Comparison of ENCODE assay signal across 8 mouse cellular contexts in genomic region chr7:45154993-45155514, GRCm38 (mm10). TPM values are rescaled to one million over a fixed set of nuclear protein-coding genes. Genes with fewer than 3 reads are reported as not detected.
DNase-seq lines count a peak whose midpoint lies in the region; ATAC-seq lines count a peak whose summit lies in the region.

No protein-coding gene starts in this region.

- peak overlapping the region; percentile 74 for H3K4me2 ChIP-seq in forebrain, embryonic 13.5 days
- H3K4me2 ChIP-seq in hindbrain, embryonic 16.5 days (ENCODE audit: low read length): peak overlapping the region; percentile 84
- H3K4me2 ChIP-seq in liver, embryonic 13.5 days: peak overlapping the region; percentile 85
- peak overlapping the region; percentile 81 for H3K4me2 ChIP-seq in neural tube, embryonic 13.5 days

- DNase-seq in left cerebral cortex, postnatal 14 days (ENCODE audit: low spot score in 2 of 2): peak; percentile 56 to 78
- DNase-seq in left cerebral cortex, postnatal 25 days (ENCODE audit: low spot score in 2 of 2): no peak
- DNase-seq in adrenal gland, postnatal 25 days: peak; percentile 44
- peak; percentile 67 for DNase-seq in liver, embryonic 13.5 days

- H3K9ac ChIP-seq in forebrain, embryonic 13.5 days: no peak overlapping the region
- no peak overlapping the region for H3K9ac ChIP-seq in hindbrain, embryonic 16.5 days (ENCODE audit: low read depth, low read length)
- peak overlapping the region; percentile 82; the same call in 1 of the 2 replicates for H3K9ac ChIP-seq in liver, embryonic 13.5 days
- peak overlapping the region; percentile 94; the same call in 1 of the 2 replicates for H3K9ac ChIP-seq in neural tube, embryonic 13.5 days

- intact Hi-C loops in left cerebral cortex, postnatal 14 days (cut with DNase I): no loop called here
- intact Hi-C loops in left cerebral cortex, postnatal 25 days (cut with DNase I): no loop called here

- peak; percentile 9; the same call in 1 of the 2 replicates for ATAC-seq in forebrain, embryonic 13.5 days
- no peak for ATAC-seq in hindbrain, embryonic 16.5 days
- ATAC-seq in liver, embryonic 13.5 days (ENCODE audit: low read depth): peak; percentile 6
- no peak; the same call in 1 of the 2 replicates for ATAC-seq in neural tube, embryonic 13.5 days (ENCODE audit: low read depth)
- ATAC-seq in inflammation-experienced regulatory T-cells, adult 6 months: no peak

- H3K36me3 ChIP-seq in forebrain, embryonic 13.5 days (ENCODE audit: poor library complexity, severe bottlenecking): peaks cover 27% of the 10 kb centered on the region
- H3K36me3 ChIP-seq in hindbrain, embryonic 16.5 days (ENCODE audit: control insufficient read depth, insufficient read depth, low read length): peaks cover 5% of the 10 kb centered on the region; the same call in 1 of the 2 replicates
- peaks cover 17% of the 10 kb centered on the region for H3K36me3 ChIP-seq in liver, embryonic 13.5 days
- peaks cover 30% of the 10 kb centered on the region for H3K36me3 ChIP-seq in neural tube, embryonic 13.5 days

- peak overlapping the region; percentile 56 for H3K4me3 ChIP-seq in forebrain, embryonic 13.5 days
- H3K4me3 ChIP-seq in hindbrain, embryonic 16.5 days (ENCODE audit: low read length): peak overlapping the region; percentile 69
- peak overlapping the region; percentile 70 for H3K4me3 ChIP-seq in liver, embryonic 13.5 days (replicated peaks)
- H3K4me3 ChIP-seq in neural tube, embryonic 13.5 days: peak overlapping the region; percentile 63

- no peak overlapping the region for H3K27ac ChIP-seq in forebrain, embryonic 13.5 days
- peak overlapping the region; percentile 25; the same call in 1 of the 2 replicates for H3K27ac ChIP-seq in hindbrain, embryonic 16.5 days (ENCODE audit: low read depth, low read length)
- peak overlapping the region; percentile 84 for H3K27ac ChIP-seq in liver, embryonic 13.5 days
- H3K27ac ChIP-seq in neural tube, embryonic 13.5 days (replicated peaks): 0 out of 2 replicates have a peak overlapping the region, but pooled peaks have one; percentile 19

- no peaks in the 10 kb centered on the region for H3K27me3 ChIP-seq in forebrain, embryonic 13.5 days
- H3K27me3 ChIP-seq in hindbrain, embryonic 16.5 days (replicated peaks; ENCODE audit: control insufficient read depth, insufficient read depth, low read length): no peaks in the 10 kb centered on the region
- no peaks in the 10 kb centered on the region for H3K27me3 ChIP-seq in liver, embryonic 13.5 days
- no peaks in the 10 kb centered on the region for H3K27me3 ChIP-seq in neural tube, embryonic 13.5 days

- no peaks in the 10 kb centered on the region for H3K9me3 ChIP-seq in forebrain, embryonic 13.5 days (replicated peaks)
- no peaks in the 10 kb centered on the region for H3K9me3 ChIP-seq in hindbrain, embryonic 16.5 days (ENCODE audit: control insufficient read depth, low read length)
- no peaks in the 10 kb centered on the region for H3K9me3 ChIP-seq in liver, embryonic 13.5 days (replicated peaks)
- no peaks in the 10 kb centered on the region for H3K9me3 ChIP-seq in neural tube, embryonic 13.5 days

- H3K4me1 ChIP-seq in forebrain, embryonic 13.5 days: peaks cover 31% of the 10 kb centered on the region
- peaks cover 9% of the 10 kb centered on the region for H3K4me1 ChIP-seq in hindbrain, embryonic 16.5 days (ENCODE audit: control insufficient read depth, insufficient read depth, low read depth, low read length)
- peaks cover 33% of the 10 kb centered on the region for H3K4me1 ChIP-seq in liver, embryonic 13.5 days (replicated peaks)
- peaks cover 30% of the 10 kb centered on the region for H3K4me1 ChIP-seq in neural tube, embryonic 13.5 days (replicated peaks)

- 78% methylated on average over 12 of the region's 12 CpGs for WGBS in forebrain, embryonic 13.5 days
- 80% methylated on average over 12 of the region's 12 CpGs for WGBS in hindbrain, embryonic 16.5 days
- 63% methylated on average over 12 of the region's 12 CpGs for WGBS in liver, embryonic 13.5 days (ENCODE audit: insufficient replicate concordance)
- WGBS in neural tube, embryonic 13.5 days: 83% methylated on average over 12 of the region's 12 CpGs

RNA-seq across cellular contexts. Expression of gene Aldh16a1, which starts 0.7 kb away (rescaled TPM):
- total RNA-seq in left cerebral cortex, postnatal 14 days (2021): 10 to 100 TPM; 10.7 to 13.5 TPM
- total RNA-seq in left cerebral cortex, postnatal 25 days (2021): 10 to 100 TPM; 13.6 to 14.1 TPM
- total RNA-seq in adrenal gland, postnatal 25 days (2021): 79.2 and 106 TPM in 2 replicates
- 35.6 and 36.4 TPM in 2 replicates for polyA plus RNA-seq in forebrain, embryonic 13.5 days (2015; fragmentation: Nextera tagmentation; extraction: Ambion mirVana)
- polyA plus RNA-seq in hindbrain, embryonic 16.5 days (2015; fragmentation: Nextera tagmentation; extraction: Ambion mirVana): 18.8 and 22.9 TPM in 2 replicates
- 28.0 and 30.3 TPM in 2 replicates for polyA plus RNA-seq in liver, embryonic 13.5 days (2015; fragmentation: Nextera tagmentation; extraction: Ambion mirVana)
- polyA plus RNA-seq in neural tube, embryonic 13.5 days (2015; fragmentation: Nextera tagmentation; extraction: Ambion mirVana): 19.0 and 19.6 TPM in 2 replicates
- 10 to 100 TPM; 15.2 to 32.1 (median 26.6) TPM for polyA plus RNA-seq in inflammation-experienced regulatory T-cells, adult 6 months (2017; shearing (Covaris generic))

RNA-seq across cellular contexts. Expression of gene Pih1d1, which starts 1.0 kb away (rescaled TPM):
- 10 to 100 TPM; 46.9 to 48.4 TPM for total RNA-seq in left cerebral cortex, postnatal 14 days (2021)
- 10 to 100 TPM; 45.8 to 49.3 TPM for total RNA-seq in left cerebral cortex, postnatal 25 days (2021)
- 61.7 and 74.3 TPM in 2 replicates for total RNA-seq in adrenal gland, postnatal 25 days (2021)
- 97.5 TPM in 2 replicates for polyA plus RNA-seq in forebrain, embryonic 13.5 days (2015; fragmentation: Nextera tagmentation; extraction: Ambion mirVana)
- 94.5 and 97.6 TPM in 2 replicates for polyA plus RNA-seq in hindbrain, embryonic 16.5 days (2015; fragmentation: Nextera tagmentation; extraction: Ambion mirVana)
- polyA plus RNA-seq in liver, embryonic 13.5 days (2015; fragmentation: Nextera tagmentation; extraction: Ambion mirVana): 51.7 and 54.8 TPM in 2 replicates
- polyA plus RNA-seq in neural tube, embryonic 13.5 days (2015; fragmentation: Nextera tagmentation; extraction: Ambion mirVana): 79.9 and 91.9 TPM in 2 replicates
- polyA plus RNA-seq in inflammation-experienced regulatory T-cells, adult 6 months (2017; shearing (Covaris generic)): 10 to 100 TPM; 42.9 to 50.6 (median 50.5) TPM

RNA-seq across cellular contexts. Expression of gene Slc17a7, which starts 8.7 kb away (rescaled TPM):
- total RNA-seq in left cerebral cortex, postnatal 14 days (2021): 1,000 to 10,000 TPM; 1,570 to 1,628 TPM
- 1,000 to 10,000 TPM; 1,365 to 1,520 TPM for total RNA-seq in left cerebral cortex, postnatal 25 days (2021)
- total RNA-seq in adrenal gland, postnatal 25 days (2021): 0.15 and 0.33 TPM in 2 replicates
- 9.3 and 14.2 TPM in 2 replicates for polyA plus RNA-seq in forebrain, embryonic 13.5 days (2015; fragmentation: Nextera tagmentation; extraction: Ambion mirVana)
- polyA plus RNA-seq in hindbrain, embryonic 16.5 days (2015; fragmentation: Nextera tagmentation; extraction: Ambion mirVana): 1.1 and 1.5 TPM in 2 replicates
- polyA plus RNA-seq in liver, embryonic 13.5 days (2015; fragmentation: Nextera tagmentation; extraction: Ambion mirVana): not detected in 2 replicates
- polyA plus RNA-seq in neural tube, embryonic 13.5 days (2015; fragmentation: Nextera tagmentation; extraction: Ambion mirVana): 0.78 and 0.83 TPM in 2 replicates
- under 1 TPM in 1 of 3 experiments, not detected in 2; 0.16 TPM for polyA plus RNA-seq in inflammation-experienced regulatory T-cells, adult 6 months (2017; shearing (Covaris generic))

RNA-seq across cellular contexts. Expression of gene Flt3l, which starts 18.8 kb away (rescaled TPM):
- total RNA-seq in left cerebral cortex, postnatal 14 days (2021): 1 to 10 TPM; 2.4 to 3.2 TPM
- 1 to 10 TPM; 3.3 to 5.4 TPM for total RNA-seq in left cerebral cortex, postnatal 25 days (2021)
- 29.1 and 32.1 TPM in 2 replicates for total RNA-seq in adrenal gland, postnatal 25 days (2021)
- 0.79 and 0.92 TPM in 2 replicates for polyA plus RNA-seq in forebrain, embryonic 13.5 days (2015; fragmentation: Nextera tagmentation; extraction: Ambion mirVana)
- polyA plus RNA-seq in hindbrain, embryonic 16.5 days (2015; fragmentation: Nextera tagmentation; extraction: Ambion mirVana): 2.0 and 2.8 TPM in 2 replicates
- polyA plus RNA-seq in liver, embryonic 13.5 days (2015; fragmentation: Nextera tagmentation; extraction: Ambion mirVana): 4.5 and 5.4 TPM in 2 replicates
- 1.3 and 1.5 TPM in 2 replicates for polyA plus RNA-seq in neural tube, embryonic 13.5 days (2015; fragmentation: Nextera tagmentation; extraction: Ambion mirVana)
- 100 to 1,000 TPM in 1 of 3 experiments, 10 to 100 TPM in 2; 70.2 to 108 (median 97.6) TPM for polyA plus RNA-seq in inflammation-experienced regulatory T-cells, adult 6 months (2017; shearing (Covaris generic))

RNA-seq across cellular contexts. Expression of gene Gm45713, which starts 19.0 kb away (rescaled TPM):
- not detected for total RNA-seq in left cerebral cortex, postnatal 14 days (2021)
- total RNA-seq in left cerebral cortex, postnatal 25 days (2021): not detected
- not detected in 2 replicates for total RNA-seq in adrenal gland, postnatal 25 days (2021)
- polyA plus RNA-seq in forebrain, embryonic 13.5 days (2015; fragmentation: Nextera tagmentation; extraction: Ambion mirVana): 0.13 and 0.31 TPM in 2 replicates
- 0.16 and 0.37 TPM in 2 replicates for polyA plus RNA-seq in hindbrain, embryonic 16.5 days (2015; fragmentation: Nextera tagmentation; extraction: Ambion mirVana)
- polyA plus RNA-seq in liver, embryonic 13.5 days (2015; fragmentation: Nextera tagmentation; extraction: Ambion mirVana): 0.12 and 0.37 TPM in 2 replicates
- polyA plus RNA-seq in neural tube, embryonic 13.5 days (2015; fragmentation: Nextera tagmentation; extraction: Ambion mirVana): 0.53 TPM in 1 of 2 replicates, not detected in the other
- 1 to 10 TPM; 1.4 to 2.4 (median 1.6) TPM for polyA plus RNA-seq in inflammation-experienced regulatory T-cells, adult 6 months (2017; shearing (Covaris generic))

Comparison
In these comparisons a context has a peak if more than half of its experiments do, and no peak if none do; other contexts are left out.
1. DNase-seq: peak in left cerebral cortex, postnatal 14 days (2 of 2), adrenal gland, postnatal 25 days (single experiment) and liver, embryonic 13.5 days (single experiment); none in left cerebral cortex, postnatal 25 days (0 of 2).
2. ATAC-seq: peak in forebrain, embryonic 13.5 days (single experiment) and liver, embryonic 13.5 days (single experiment); none in hindbrain, embryonic 16.5 days (single experiment), neural tube, embryonic 13.5 days (single experiment) and inflammation-experienced regulatory T-cells, adult 6 months (single experiment).
3. H3K9ac ChIP-seq: peak in liver, embryonic 13.5 days (single experiment) and neural tube, embryonic 13.5 days (single experiment); none in forebrain, embryonic 13.5 days (single experiment) and hindbrain, embryonic 16.5 days (single experiment).
4. Peak in every context shown above with its lines, with median percentiles within 50 percentile points of each other: H3K4me2 ChIP-seq and H3K4me3 ChIP-seq.